Mouse (Mus musculus) brain, embryonic 14.5 days (tissue): ENCODE measurements around the gene Zfp354a.
A peak's percentile ranks its signal among the peaks of the same experiment; 100 is the strongest.

Source experiments
- CTCF ChIP-seq: fragments of 200-500 bp; IDR thresholded peaks from 2 replicates; pipeline ENCODE4 v1.5.1; 2012; ENCODE audit warnings: inconsistent platforms, mild to moderate bottlenecking, moderate library complexity, borderline replicate concordance; ENCODE audit not compliant: insufficient read depth, insufficient read length; ENCODE audit errors: extremely low read depth
- POLR2A ChIP-seq: fragments of 200-500 bp; IDR thresholded peaks from 2 replicates; pipeline ENCODE4 v1.6.1; 2012; ENCODE audit warnings: mild to moderate bottlenecking, inconsistent platforms, borderline replicate concordance; ENCODE audit not compliant: poor library complexity, insufficient read depth, insufficient read length, severe bottlenecking; ENCODE audit errors: extremely low read depth

DNA sequence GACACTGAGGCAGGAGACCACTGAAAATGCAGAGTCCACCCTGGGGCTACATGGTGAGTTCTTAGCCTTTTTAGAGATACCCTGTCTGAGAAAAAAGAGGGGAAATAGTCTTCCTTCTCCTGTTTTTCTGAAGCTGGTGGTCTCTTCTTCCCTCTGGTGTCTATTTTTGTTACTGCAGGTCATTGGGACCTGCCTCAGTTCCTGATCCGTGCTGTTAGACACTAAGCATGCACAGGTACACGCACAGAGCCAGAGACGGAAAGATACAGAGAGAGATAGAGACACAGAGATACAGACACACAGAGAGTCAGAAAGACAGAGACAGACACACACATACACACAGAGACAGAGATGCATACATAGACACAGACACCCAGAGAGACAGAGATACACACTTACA is 5.8 kb upstream of the Zfp354a start:
- TF ChIP-seq CTCF (peak; percentile 47; the same call in 1 of the 2 replicates), POLR2A (no peak)
